Mouse (Mus musculus) lung, postnatal 0 days (tissue): ENCODE data around the gene Gng11. TPM values are rescaled to one million over a fixed set of nuclear protein-coding genes. Genes with fewer than 3 reads are reported as not detected.

Experiments used
- ATAC-seq: fragments of 200-750 bp; cut with Nextera tagmentation; 2 replicates; pipeline ENCODE4 v1.8.0; 2017; ENCODE audit warnings: moderate library complexity
- DNase-seq: peaks from one replicate; pipeline ENCODE4 v3.0.0-alpha.2; 2016; ENCODE audit warnings: low spot score
- H3K27ac ChIP-seq: fragments of 300-500 bp; sonication (generic); 2 replicates; pipeline ENCODE4 v1.5.1; 2014; ENCODE audit warnings: antibody characterized with exemption, mild to moderate bottlenecking, low read length, mixed read lengths
- H3K27me3 ChIP-seq: fragments of 300-500 bp; sonication (generic); replicated peaks from 2 replicates; pipeline ENCODE4 v1.6.1; 2014; ENCODE audit warnings: low read length, mixed read lengths; ENCODE audit not compliant: insufficient read depth
- H3K36me3 ChIP-seq: fragments of 300-500 bp; sonication (generic); 2 replicates; pipeline ENCODE4 v1.6.1; 2014; ENCODE audit warnings: low read length, mixed read lengths; ENCODE audit not compliant: insufficient read depth
- H3K4me1 ChIP-seq: fragments of 300-500 bp; sonication (generic); 2 replicates; pipeline ENCODE4 v1.6.1; 2014; ENCODE audit warnings: antibody characterized with exemption, low read depth, low read length, mixed read lengths; ENCODE audit not compliant: insufficient read depth
- H3K4me2 ChIP-seq: fragments of 300-500 bp; sonication (generic); replicated peaks from 2 replicates; pipeline ENCODE4 v1.6.1; 2014; ENCODE audit warnings: low read depth, mild to moderate bottlenecking, low read length, moderate library complexity, mixed read lengths
- H3K4me3 ChIP-seq: fragments of 300-500 bp; sonication (generic); 2 replicates; pipeline ENCODE4 v1.5.1; 2014; ENCODE audit warnings: low read depth, low read length
- H3K9ac ChIP-seq: fragments of 300-500 bp; sonication (generic); replicated peaks from 2 replicates; pipeline ENCODE4 v1.6.1; 2014; ENCODE audit warnings: low read depth, mild to moderate bottlenecking
- H3K9me3 ChIP-seq: fragments of 300-500 bp; sonication (generic); 2 replicates; pipeline ENCODE4 v1.6.1; 2016; ENCODE audit warnings: low read length, mixed read lengths
- CTCF ChIP-seq: IDR thresholded peaks from 2 replicates; pipeline ENCODE4 v1.5.1; 2016; ENCODE audit warnings: antibody characterized with exemption, mild to moderate bottlenecking
- EP300 ChIP-seq: IDR thresholded peaks from 2 replicates; pipeline ENCODE4 v1.6.1; 2016; ENCODE audit warnings: antibody characterized with exemption, mild to moderate bottlenecking, control low read depth
- WGBS: fragments of 180-500 bp; shearing (Covaris S2); extraction: QIAGEN DNeasy Blood & Tissue Kit; methylation state at CpG from one replicate; pipeline ENCODE4 v1.1.7; 2014; 5-methylcytosine and 5-hydroxymethylcytosine counted together
- polyA plus RNA-seq: library from polyadenylated mRNA; unstranded; fragments of >200 nt; fragmentation: Nextera tagmentation; extraction: Ambion mirVana; gene quantifications from 2 replicates; pipeline ENCODE4 v1.2.1, GENCODE M21; 2015

The Gng11 gene
- polyA plus RNA-seq, 1 experiment from 2014 or later = 224 TPM

GRCm38 (mm10) chr6:4052843-4053242 lies 49.1 kb downstream of the Gng11 start:
- H3K9ac ChIP-seq = no peak overlapping the region
- ATAC-seq (no peak), DNase-seq (peak; percentile 8)
- no peaks in the 10 kb centered on the region for H3K4me1 ChIP-seq
- H3K9me3 ChIP-seq = no peaks in the 10 kb centered on the region
- no peaks in the 10 kb centered on the region for H3K36me3 ChIP-seq
- no peak overlapping the region for H3K27ac ChIP-seq
- no peaks in the 10 kb centered on the region for H3K27me3 ChIP-seq
- 10% methylated on average over 1 of the region's 1 CpGs for WGBS
- H3K4me2 ChIP-seq = no peak overlapping the region
- no peak overlapping the region for H3K4me3 ChIP-seq
- TF ChIP-seq EP300 = no peak

GRCm38 (mm10) chr6:4054387-4054786 lies 50.7 kb downstream of the Gng11 start:
- Histone ChIP-seq H3K9me3 (no peaks in the 10 kb centered on the region), H3K9ac (no peak overlapping the region), H3K27me3 (no peaks in the 10 kb centered on the region), H3K4me1 (no peaks in the 10 kb centered on the region), H3K27ac (no peak overlapping the region), H3K4me2 (no peak overlapping the region), H3K36me3 (no peaks in the 10 kb centered on the region), H3K4me3 (no peak overlapping the region)
- TF ChIP-seq EP300 = no peak
- no peak for TF ChIP-seq CTCF
- no peak for ATAC-seq
- no peak for DNase-seq
- 85% methylated on average over 4 of the region's 4 CpGs for WGBS

Other genes starting within 250 kb of the Gng11 start
- gene Calcr, start 239.2 kb upstream of the Gng11 start, polyA plus RNA-seq = 0.11 TPM in 1 of 2 replicates, not detected in the other
- gene Tfpi2, start 15.0 kb upstream of the Gng11 start, polyA plus RNA-seq = 6.9 and 7.0 TPM in 2 replicates
- not detected in 2 replicates for gene Gngt1, start 10.1 kb upstream of the Gng11 start, polyA plus RNA-seq
- 63.8 and 64.0 TPM in 2 replicates for gene Bet1, start 83.1 kb downstream of the Gng11 start, polyA plus RNA-seq